Mouse (Mus musculus) kidney, postnatal 14 days (tissue): ENCODE results near the gene Fam3b.
A peak's percentile ranks its signal among the peaks of the same experiment; 100 is the strongest.

Source experiments
- DNase-seq: peaks from one replicate; pipeline ENCODE4 v3.0.0; 2022; ENCODE audit warnings: mixed read lengths

The Fam3b gene

GRCm38 (mm10) chr16:97514099-97514940 lies at the start of gene Fam3b:
Fam3b (minus strand) TSS chr16:97514816.
- no peak for DNase-seq

- DNase-seq, result no peak
Observed at GRCm38 (mm10) chr16:97544340-97544739, 29.7 kb upstream of the Fam3b start.

- no peak for DNase-seq
Observed at GRCm38 (mm10) chr16:97536859-97537258, 22.2 kb upstream of the Fam3b start.

- peak; percentile 71 for DNase-seq
Observed at GRCm38 (mm10) chr16:97535808-97536413, 21.3 kb upstream of the Fam3b start.

- DNase-seq, result peak; percentile 69
Observed at GRCm38 (mm10) chr16:97534876-97535461, 20.4 kb upstream of the Fam3b start.

- no peak for DNase-seq
Observed at GRCm38 (mm10) chr16:97534448-97534847, 19.8 kb upstream of the Fam3b start.

- no peak for DNase-seq
Observed at GRCm38 (mm10) chr16:97533751-97534150, 19.1 kb upstream of the Fam3b start.

- DNase-seq, result no peak
Observed at GRCm38 (mm10) chr16:97533126-97533525, 18.5 kb upstream of the Fam3b start.

GRCm38 (mm10) chr16:97529241-97529640 lies 14.6 kb upstream of the Fam3b start:
- no peak for DNase-seq

GRCm38 (mm10) chr16:97523024-97523423 lies 8.4 kb upstream of the Fam3b start:
- peak; percentile 65 for DNase-seq

GRCm38 (mm10) chr16:97521983-97522382 lies 7.4 kb upstream of the Fam3b start:
- no peak for DNase-seq

GRCm38 (mm10) chr16:97516341-97516740 lies 1.7 kb upstream of the Fam3b start:
- no peak for DNase-seq

GRCm38 (mm10) chr16:97512347-97512751 lies 2.3 kb downstream of the Fam3b start:
- no peak for DNase-seq

- no peak for DNase-seq
Observed at GRCm38 (mm10) chr16:97511495-97511894, 3.1 kb downstream of the Fam3b start.

- no peak for DNase-seq
Observed at GRCm38 (mm10) chr16:97510849-97511248, 3.8 kb downstream of the Fam3b start.

GRCm38 (mm10) chr16:97507783-97508182 lies 6.8 kb downstream of the Fam3b start:
- DNase-seq, result no peak

GRCm38 (mm10) chr16:97504793-97505192 lies 9.8 kb downstream of the Fam3b start:
- no peak for DNase-seq

- DNase-seq, result no peak
Observed at GRCm38 (mm10) chr16:97503849-97504248, 10.8 kb downstream of the Fam3b start.

GRCm38 (mm10) chr16:97500901-97501300 lies 13.7 kb downstream of the Fam3b start:
- no peak for DNase-seq

- DNase-seq, result no peak
Observed at GRCm38 (mm10) chr16:97499450-97499849, 15.2 kb downstream of the Fam3b start.

GRCm38 (mm10) chr16:97498139-97498538 lies 16.5 kb downstream of the Fam3b start:
- DNase-seq, result no peak

- DNase-seq, result no peak
Observed at GRCm38 (mm10) chr16:97497682-97498081, 16.9 kb downstream of the Fam3b start.

GRCm38 (mm10) chr16:97496026-97496425 lies 18.6 kb downstream of the Fam3b start:
- no peak for DNase-seq

- DNase-seq, result no peak
Observed at GRCm38 (mm10) chr16:97492369-97492768, 22.2 kb downstream of the Fam3b start.
